8 mouse cellular contexts compared by ENCODE assay signal in genomic region chr3:96500691-96501265, GRCm38 (mm10). TPM values are rescaled to one million over a fixed set of nuclear protein-coding genes. Genes with fewer than 3 reads are reported as not detected.
DNase-seq lines count a peak whose midpoint lies in the region; ATAC-seq and TF ChIP-seq lines count a peak whose summit lies in the region.

No protein-coding gene starts in this region.

- H3K4me1 ChIP-seq in hindbrain, postnatal 0 days (ENCODE audit: insufficient read depth, low read length) = no peaks in the 10 kb centered on the region

- H3K27ac ChIP-seq in hindbrain, postnatal 0 days = peak overlapping the region; percentile 95
- peak overlapping the region; percentile 85 for H3K27ac ChIP-seq in left cerebral cortex, adult 2 months
- H3K27ac ChIP-seq in macrophage = peak overlapping the region; percentile 85

- no peaks in the 10 kb centered on the region for H3K27me3 ChIP-seq in hindbrain, postnatal 0 days (ENCODE audit: insufficient read depth, low read length)

- H3K9me3 ChIP-seq in hindbrain, postnatal 0 days (ENCODE audit: low read length) = no peaks in the 10 kb centered on the region

- H3K9ac ChIP-seq in hindbrain, postnatal 0 days (replicated peaks; ENCODE audit: low read length) = peak overlapping the region; percentile 62

- H3K36me3 ChIP-seq in hindbrain, postnatal 0 days (ENCODE audit: insufficient read depth, low read length) = no peaks in the 10 kb centered on the region
- H3K36me3 ChIP-seq in macrophage (ENCODE audit: inconsistent target) = no peaks in the 10 kb centered on the region

- TF ChIP-seq CTCF in hindbrain, postnatal 0 days (IDR thresholded peaks at IDR 0.05; ENCODE audit: low read depth) = no peak
- no peak for TF ChIP-seq CTCF in left cerebral cortex, adult 2 months (IDR thresholded peaks at IDR 0.05)

- peak overlapping the region; percentile 83 for H3K4me3 ChIP-seq in hindbrain, postnatal 0 days (ENCODE audit: low read length)
- H3K4me3 ChIP-seq in left cerebral cortex, adult 2 months = peak overlapping the region; percentile 81
- H3K4me3 ChIP-seq in macrophage (ENCODE audit: inconsistent target) = peak overlapping the region; percentile 79

- ATAC-seq in hindbrain, postnatal 0 days = peak; percentile 59

- peak overlapping the region; percentile 98 for H3K4me2 ChIP-seq in hindbrain, postnatal 0 days (ENCODE audit: low read depth, low read length)

- under 1% methylated on average over 19 of the region's 19 CpGs for WGBS in hindbrain, postnatal 0 days
- WGBS in macrophage (ENCODE audit: missing documents) = under 1% methylated on average over 19 of the region's 19 CpGs

- intact Hi-C loops in left cerebral cortex, adult 2 months (cut with DNase I) = loop anchor here (5.0 kb wide), 3 partner anchors 77 to 223 kb away; partner anchors contain the start of genes Gm16253 and Polr3gl

- H3K79me2 ChIP-seq in macrophage (ENCODE audit: inconsistent target) = no peaks in the 10 kb centered on the region

- DNase-seq in ZHBTc4 (ENCODE audit: low read depth, low spot score) = peak; percentile 89
- DNase-seq in cerebellum, postnatal 4 days (ENCODE audit: low spot score in 2 of 2) = peak; percentile 74 to 86
- peak; percentile 91 for DNase-seq in gastrocnemius, adult 18-20 months (ENCODE audit: low spot score)
- peak; percentile 90 for DNase-seq in hindbrain, postnatal 0 days (ENCODE audit: low spot score)
- DNase-seq in left cerebral cortex, adult 2 months (ENCODE audit: extremely low spot score in 1 of 2, low spot score in 2 of 2) = peak; percentile 84 to 86
- peak; percentile 75 for DNase-seq in retina, postnatal 7 days (ENCODE audit: low read depth, low spot score)
- DNase-seq in urinary bladder, adult 18-20 months (ENCODE audit: low spot score in 2 of 2) = peak; percentile 78 to 83

RNA-seq across cellular contexts. Expression of gene Hfe2, which starts 24.2 kb away (rescaled TPM):
- total RNA-seq in gastrocnemius, adult 18-20 months (2021) = 100 to 1,000 TPM; 622 to 636 TPM
- 0.78 and 1.9 TPM in 2 replicates for total RNA-seq in hindbrain, postnatal 0 days (2014; rRNA removed)
- polyA plus RNA-seq in hindbrain, postnatal 0 days (2015; fragmentation: Nextera tagmentation; extraction: Ambion mirVana) = 2.1 and 2.5 TPM in 2 replicates
- 1 to 10 TPM; 1.7 to 1.8 TPM for total RNA-seq in left cerebral cortex, adult 2 months (2021)
- total RNA-seq in macrophage (2018; cell fraction: chromatin; rRNA removed) = not detected
- not detected for total RNA-seq in macrophage (2018; cell fraction: cytosol; rRNA removed)
- total RNA-seq in macrophage (2018; cell fraction: nucleus; rRNA removed) = not detected
- not detected in 3 replicates for polyA plus RNA-seq in macrophage (2018)

RNA-seq across cellular contexts. Expression of gene BC107364, which starts 48.7 kb away (rescaled TPM):
- not detected for total RNA-seq in gastrocnemius, adult 18-20 months (2021)
- total RNA-seq in hindbrain, postnatal 0 days (2014; rRNA removed) = not detected in 2 replicates
- polyA plus RNA-seq in hindbrain, postnatal 0 days (2015; fragmentation: Nextera tagmentation; extraction: Ambion mirVana) = not detected in 2 replicates
- not detected for total RNA-seq in left cerebral cortex, adult 2 months (2021)
- total RNA-seq in macrophage (2018; cell fraction: chromatin; rRNA removed) = not detected
- total RNA-seq in macrophage (2018; cell fraction: cytosol; rRNA removed) = not detected
- total RNA-seq in macrophage (2018; cell fraction: nucleus; rRNA removed) = not detected
- polyA plus RNA-seq in macrophage (2018) = not detected in 3 replicates

RNA-seq across cellular contexts. Expression of gene Txnip, which starts 57.0 kb away (rescaled TPM):
- total RNA-seq in gastrocnemius, adult 18-20 months (2021) = 100 to 1,000 TPM; 344 to 646 TPM
- total RNA-seq in hindbrain, postnatal 0 days (2014; rRNA removed) = 192 and 222 TPM in 2 replicates
- 133 and 148 TPM in 2 replicates for polyA plus RNA-seq in hindbrain, postnatal 0 days (2015; fragmentation: Nextera tagmentation; extraction: Ambion mirVana)
- 10 to 100 TPM; 22.4 to 28.2 TPM for total RNA-seq in left cerebral cortex, adult 2 months (2021)
- 100 to 1,000 TPM in 9 of 26 experiments, 10 to 100 TPM in 16, 1 to 10 TPM in 1; 8.8 to 741 (median 70.0) TPM for total RNA-seq in macrophage (2018; cell fraction: chromatin; rRNA removed)
- 100 to 1,000 TPM in 16 of 26 experiments, 10 to 100 TPM in 10; 12.9 to 504 (median 163) TPM for total RNA-seq in macrophage (2018; cell fraction: cytosol; rRNA removed)
- total RNA-seq in macrophage (2018; cell fraction: nucleus; rRNA removed) = 100 to 1,000 TPM in 11 of 26 experiments, 10 to 100 TPM in 15; 14.5 to 587 (median 82.2) TPM
- 198 to 536 TPM (median 239 TPM) in 3 replicates for polyA plus RNA-seq in macrophage (2018)

Comparison
In these comparisons a context has a peak if more than half of its experiments do, and no peak if none do; other contexts are left out.
1. Peak in every context shown above with its lines: DNase-seq, ATAC-seq, H3K4me3 ChIP-seq and H3K27ac ChIP-seq.
2. RNA of gene Hfe2, which starts 24.2 kb away (total RNA-seq): 622 to 636 TPM in gastrocnemius, adult 18-20 months; 1.7 to 1.8 TPM in left cerebral cortex, adult 2 months and 0.78 to 1.9 TPM in hindbrain, postnatal 0 days; every median in the first group is over 100 times any median in the second.